Mouse (Mus musculus) liver, postnatal 0 days (tissue): ENCODE measurements around the gene Trmt2a. TPM values are rescaled to one million over a fixed set of nuclear protein-coding genes. Genes with fewer than 3 reads are reported as not detected.

Experiments used
- ATAC-seq: fragments of 200-750 bp; cut with Nextera tagmentation; 2 replicates; pipeline ENCODE4 v1.8.0; 2017; ENCODE audit warnings: mild to moderate bottlenecking, moderate library complexity
- DNase-seq: peaks from one replicate; pipeline ENCODE4 v3.0.0-alpha.2; 2016
- H3K27ac ChIP-seq: fragments of 300-500 bp; sonication (generic); 2 replicates; pipeline ENCODE4 v1.5.1; 2014; ENCODE audit warnings: antibody characterized with exemption, moderate library complexity, mild to moderate bottlenecking, low read depth
- H3K27me3 ChIP-seq: fragments of 300-500 bp; sonication (generic); 2 replicates; pipeline ENCODE4 v1.6.1; 2014; ENCODE audit warnings: low read length, control low read depth, mixed read lengths; ENCODE audit not compliant: insufficient read depth
- H3K36me3 ChIP-seq: fragments of 300-500 bp; sonication (generic); replicated peaks from 2 replicates; pipeline ENCODE4 v1.6.1; 2014; ENCODE audit warnings: mild to moderate bottlenecking, control low read depth, low read length, moderate library complexity, mixed read lengths; ENCODE audit not compliant: insufficient read depth
- H3K4me1 ChIP-seq: fragments of 300-500 bp; sonication (generic); 2 replicates; pipeline ENCODE4 v1.6.1; 2014; ENCODE audit warnings: antibody characterized with exemption, mild to moderate bottlenecking, control low read depth; ENCODE audit not compliant: insufficient read depth
- H3K4me2 ChIP-seq: fragments of 300-500 bp; sonication (generic); 2 replicates; pipeline ENCODE4 v1.6.1; 2014; ENCODE audit warnings: low read depth, mild to moderate bottlenecking, low read length, moderate library complexity, mixed read lengths
- H3K4me3 ChIP-seq: fragments of 300-500 bp; sonication (generic); 2 replicates; pipeline ENCODE4 v1.5.1; 2014; ENCODE audit warnings: low read depth, low read length
- H3K9ac ChIP-seq: fragments of 300-500 bp; sonication (generic); replicated peaks from 2 replicates; pipeline ENCODE4 v1.6.1; 2014; ENCODE audit warnings: mild to moderate bottlenecking, moderate library complexity
- H3K9me3 ChIP-seq: fragments of 300-500 bp; sonication (generic); 2 replicates; pipeline ENCODE4 v1.6.1; 2016; ENCODE audit warnings: mild to moderate bottlenecking, control low read depth, low read length, mixed read lengths
- CTCF ChIP-seq: sonication (generic); IDR thresholded peaks from 2 replicates; pipeline ENCODE4 v1.5.1; 2016; ENCODE audit warnings: antibody characterized with exemption, low read depth
- EP300 ChIP-seq: IDR thresholded peaks from 2 replicates; pipeline ENCODE4 v1.6.1; 2016; ENCODE audit warnings: antibody characterized with exemption, low read depth, mild to moderate bottlenecking
- WGBS: fragments of 180-500 bp; shearing (Covaris S2); extraction: QIAGEN DNeasy Blood & Tissue Kit; methylation state at CpG from one replicate; pipeline ENCODE4 v1.1.7; 2014; ENCODE audit not compliant: insufficient replicate concordance; 5-methylcytosine and 5-hydroxymethylcytosine counted together
- polyA plus RNA-seq: library from polyadenylated mRNA; unstranded; fragments of >200 nt; fragmentation: Nextera tagmentation; extraction: Ambion mirVana; gene quantifications from 2 replicates; pipeline ENCODE4 v1.2.1, GENCODE M21; 2015

Trmt2a gene
- polyA plus RNA-seq, 1 experiment from 2014 or later = 22.9 TPM

- H3K36me3 ChIP-seq = peaks cover 6% of the 10 kb centered on the region
- ATAC-seq (0 out of 2 replicates have a peak, but pooled peaks have one; percentile 1), DNase-seq (no peak)
- 19% methylated on average over 13 of the region's 13 CpGs for WGBS
- H3K4me3 ChIP-seq = peak overlapping the region; percentile 66
- peaks cover 17% of the 10 kb centered on the region for H3K4me1 ChIP-seq
- TF ChIP-seq CTCF (no peak), EP300 (no peak)
- H3K27ac ChIP-seq = 0 out of 2 replicates have a peak overlapping the region, but pooled peaks have one; percentile 69
- H3K27me3 ChIP-seq = no peaks in the 10 kb centered on the region
- no peaks in the 10 kb centered on the region for H3K9me3 ChIP-seq
- H3K4me2 ChIP-seq = peak overlapping the region; percentile 74
- H3K9ac ChIP-seq = peak overlapping the region; percentile 72
Measured at GRCm38 (mm10) chr16:18233919-18234670, 14.4 kb upstream of the Trmt2a start.

- no peak for TF ChIP-seq CTCF
- no peak for TF ChIP-seq EP300
- H3K4me1 ChIP-seq = peaks cover 12% of the 10 kb centered on the region
- H3K9me3 ChIP-seq = no peaks in the 10 kb centered on the region
- H3K27me3 ChIP-seq = no peaks in the 10 kb centered on the region
- peak within 1 kb of the TSS; percentile 69 for H3K27ac ChIP-seq
- H3K4me2 ChIP-seq = peak within 1 kb of the TSS; percentile 74
- peak; percentile 69 for ATAC-seq
- peak within 1 kb of the TSS; percentile 72 for H3K9ac ChIP-seq
- DNase-seq = peak; percentile 68
- peak within 1 kb of the TSS; percentile 66 for H3K4me3 ChIP-seq
- 1% methylated on average over 43 of the region's 79 CpGs for WGBS
- H3K36me3 ChIP-seq = peaks cover 9% of the 10 kb centered on the region
Measured at GRCm38 (mm10) chr16:18234671-18235388, 13.6 kb upstream of the Trmt2a start, which contains the start of gene Zdhhc8. TSS of gene Zdhhc8 (minus strand) at chr16:18235136.

GRCm38 (mm10) chr16:18235389-18236065 lies 13.0 kb upstream of the Trmt2a start:
- Histone ChIP-seq H3K4me3 (peak overlapping the region; percentile 66), H3K9ac (peak overlapping the region; percentile 72), H3K27ac (peak overlapping the region; percentile 69), H3K36me3 (peaks cover 16% of the 10 kb centered on the region), H3K4me1 (peaks cover 6% of the 10 kb centered on the region), H3K9me3 (no peaks in the 10 kb centered on the region), H3K4me2 (peak overlapping the region; percentile 74), H3K27me3 (no peaks in the 10 kb centered on the region)
- ATAC-seq (peak; percentile 46), DNase-seq (no peak)
- TF ChIP-seq CTCF (no peak), EP300 (no peak)
- WGBS = 9% methylated on average over 19 of the region's 19 CpGs

- Histone ChIP-seq H3K9ac (no peak overlapping the region), H3K4me2 (no peak overlapping the region), H3K4me3 (no peak overlapping the region), H3K27me3 (no peaks in the 10 kb centered on the region), H3K27ac (no peak overlapping the region), H3K4me1 (peaks cover 6% of the 10 kb centered on the region), H3K9me3 (no peaks in the 10 kb centered on the region), H3K36me3 (peaks cover 29% of the 10 kb centered on the region)
- DNase-seq (no peak), ATAC-seq (no peak)
- TF ChIP-seq CTCF = no peak
- no peak for TF ChIP-seq EP300
- WGBS = 75% methylated on average over 7 of the region's 7 CpGs
Measured at GRCm38 (mm10) chr16:18236676-18237501, 11.6 kb upstream of the Trmt2a start.

- H3K27ac ChIP-seq = no peak overlapping the region
- H3K4me1 ChIP-seq = no peaks in the 10 kb centered on the region; the same call in 1 of the 2 replicates
- no peak overlapping the region for H3K4me3 ChIP-seq
- TF ChIP-seq CTCF (no peak), EP300 (no peak)
- no peaks in the 10 kb centered on the region for H3K27me3 ChIP-seq
- DNase-seq = peak; percentile 11
- peaks cover 71% of the 10 kb centered on the region for H3K36me3 ChIP-seq
- 91% methylated on average over 10 of the region's 10 CpGs for WGBS
- H3K9ac ChIP-seq = no peak overlapping the region; the same call in 1 of the 2 replicates
- no peaks in the 10 kb centered on the region for H3K9me3 ChIP-seq
- no peak for ATAC-seq
- no peak overlapping the region for H3K4me2 ChIP-seq
Measured at GRCm38 (mm10) chr16:18241581-18241980, 6.9 kb upstream of the Trmt2a start.
